Mouse (Mus musculus): ENCODE results near the gene Hcn1.

- TF ChIP-seq FLI1 (IDR thresholded peaks at IDR 0.05; ENCODE audit: low read length) (no peak), GATA1 (IDR thresholded peaks at IDR 0.05; ENCODE audit: borderline replicate concordance, low read length) (no peak)
These were observed 256.3 kb downstream of the Hcn1 start for GRCm38 (mm10) chr13:117858416-117858815.
